Mouse (Mus musculus): ENCODE data around the gene Zdhhc8. TPM values are rescaled to one million over a fixed set of nuclear protein-coding genes. Genes with fewer than 3 reads are reported as not detected.

Gene Zdhhc8
- polyA plus RNA-seq (2016; fragmentation: Nextera tagmentation; extraction: Ambion mirVana), result 4.3 and 4.9 TPM in 2 replicates

DNA sequence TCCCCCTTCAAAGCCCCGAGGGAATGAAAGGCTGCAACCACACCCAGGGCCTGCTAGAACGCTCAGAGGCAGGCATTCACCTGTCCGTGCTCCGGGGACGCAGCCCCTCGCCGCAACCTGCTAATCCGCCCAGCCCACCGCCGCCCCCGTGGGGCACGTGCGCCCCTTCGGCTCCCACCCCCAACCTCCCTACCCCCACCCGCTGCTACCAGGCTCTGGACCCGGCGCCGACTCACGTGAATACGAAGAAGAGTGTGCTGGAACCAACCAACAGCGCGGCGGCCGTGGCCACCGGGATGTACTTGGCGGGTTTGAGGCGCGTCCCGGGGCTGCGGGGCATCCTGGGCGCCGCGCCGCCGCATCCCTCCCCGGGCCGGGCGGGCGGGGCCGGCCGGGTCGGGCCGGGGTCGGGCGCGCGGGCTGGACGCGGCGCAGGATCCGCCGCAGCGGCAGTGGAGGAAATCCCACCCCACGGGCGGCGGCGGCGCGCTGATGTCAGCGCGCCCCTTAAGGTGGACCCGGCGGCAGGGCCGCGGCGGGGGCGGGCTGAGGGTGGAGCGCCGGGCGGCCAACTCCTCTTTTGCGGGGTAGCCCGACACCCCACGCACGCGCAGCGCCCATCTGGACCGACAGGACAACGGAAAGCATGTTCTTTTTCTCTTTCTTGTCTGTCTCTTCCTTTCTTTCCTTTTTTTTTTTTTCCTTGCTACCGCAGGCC is at the start of gene Zdhhc8:
Zdhhc8 (minus strand) TSS at position 466 of the 718 bp plus-strand sequence.
- ATAC-seq, result peak; percentile 32; the same call in 1 of the 2 replicates
- Histone ChIP-seq H3K4me2 (peak within 1 kb of the TSS; percentile 80), H3K27me3 (replicated peaks) (peaks cover 36% of the 10 kb centered on the region), H3K9ac (peak within 1 kb of the TSS; percentile 71), H3K27ac (peak within 1 kb of the TSS; percentile 17), H3K9me3 (replicated peaks) (no peaks in the 10 kb centered on the region), H3K4me3 (peak within 1 kb of the TSS; percentile 65), H3K36me3 (peaks cover 21% of the 10 kb centered on the region), H3K4me1 (peaks cover 56% of the 10 kb centered on the region)
- WGBS (ENCODE audit: insufficient replicate concordance), result under 1% methylated on average over 78 of the region's 79 CpGs

DNA sequence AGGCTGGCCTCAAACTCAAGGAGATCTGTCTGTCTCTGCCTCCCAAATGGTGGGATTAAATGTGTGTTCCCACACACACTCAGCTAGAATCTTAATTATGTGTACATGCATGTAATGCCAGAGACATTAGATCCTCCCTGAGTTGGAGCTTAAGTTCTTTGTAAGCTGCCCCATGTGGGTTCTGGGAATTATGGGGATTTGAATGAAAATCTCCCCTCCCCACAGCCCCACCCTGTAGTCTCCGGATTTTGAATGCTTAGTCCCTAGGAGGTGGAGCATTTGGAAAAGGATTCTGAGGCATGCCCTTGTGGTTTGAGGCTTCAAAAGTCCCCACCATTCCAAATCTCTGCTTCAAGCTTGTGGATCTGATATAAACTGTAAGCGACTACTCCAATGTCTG is 40.2 kb upstream of the Zdhhc8 start:
- Histone ChIP-seq H3K9me3 (replicated peaks) (no peaks in the 10 kb centered on the region), H3K4me1 (no peaks in the 10 kb centered on the region), H3K27me3 (replicated peaks) (no peaks in the 10 kb centered on the region), H3K9ac (no peak overlapping the region), H3K4me3 (no peak overlapping the region), H3K4me2 (no peak overlapping the region), H3K27ac (no peak overlapping the region), H3K36me3 (peaks cover 99% of the 10 kb centered on the region)
- no peak for ATAC-seq
- whole genome bisulfite sequencing (ENCODE audit: insufficient replicate concordance), result 70% methylated on average over 2 of the region's 2 CpGs

DNA sequence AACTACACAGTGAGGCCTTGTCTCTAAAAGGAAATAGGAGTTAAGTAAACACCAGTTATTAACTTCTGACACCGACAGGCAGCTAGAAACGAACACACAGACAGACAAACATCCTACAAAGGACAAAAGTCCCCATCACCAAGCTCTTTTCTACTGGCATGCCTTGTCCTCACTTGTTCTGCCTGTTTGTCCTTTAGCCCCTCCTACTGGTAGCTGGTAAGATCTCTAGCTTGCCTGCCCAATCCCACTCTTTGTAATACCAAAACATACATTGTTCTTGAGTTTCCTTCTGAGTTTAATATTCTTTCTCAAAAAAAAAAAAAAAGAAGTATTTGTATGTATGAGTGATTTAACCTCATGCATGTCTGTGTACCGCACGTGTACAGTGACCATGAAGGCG is 33.2 kb upstream of the Zdhhc8 start:
- ATAC-seq, result no peak; the same call in 1 of the 2 replicates
- Histone ChIP-seq H3K9me3 (replicated peaks) (no peaks in the 10 kb centered on the region), H3K9ac (no peak overlapping the region), H3K27ac (no peak overlapping the region), H3K4me2 (no peak overlapping the region), H3K4me1 (no peaks in the 10 kb centered on the region), H3K27me3 (replicated peaks) (no peaks in the 10 kb centered on the region), H3K4me3 (no peak overlapping the region), H3K36me3 (peaks cover 97% of the 10 kb centered on the region)
- 88% methylated on average over 5 of the region's 5 CpGs for WGBS (ENCODE audit: insufficient replicate concordance)

- Histone ChIP-seq H3K9me3 (replicated peaks) (no peaks in the 10 kb centered on the region), H3K36me3 (peaks cover 96% of the 10 kb centered on the region), H3K4me2 (no peak overlapping the region), H3K27ac (no peak overlapping the region), H3K9ac (no peak overlapping the region), H3K27me3 (replicated peaks) (no peaks in the 10 kb centered on the region), H3K4me1 (no peaks in the 10 kb centered on the region), H3K4me3 (no peak overlapping the region)
- no peak for ATAC-seq
- WGBS (ENCODE audit: insufficient replicate concordance), result 79% methylated on average over 2 of the region's 2 CpGs
These were observed 30.1 kb upstream of the Zdhhc8 start for GRCm38 (mm10) chr16:18265024-18265423.

GRCm38 (mm10) chr16:18258221-18258620 is 23.3 kb upstream of the Zdhhc8 start, which contains the start of gene Gm49776:
TSS of gene Gm49776 (minus strand) at chr16:18258321.
- Histone ChIP-seq H3K27me3 (replicated peaks) (no peaks in the 10 kb centered on the region), H3K4me3 (no peak within 1 kb of the TSS), H3K36me3 (peaks cover 98% of the 10 kb centered on the region), H3K4me2 (no peak within 1 kb of the TSS), H3K9me3 (replicated peaks) (no peaks in the 10 kb centered on the region), H3K4me1 (no peaks in the 10 kb centered on the region), H3K9ac (no peak within 1 kb of the TSS), H3K27ac (no peak within 1 kb of the TSS)
- ATAC-seq, result no peak
- WGBS (ENCODE audit: insufficient replicate concordance), result 89% methylated on average over 2 of the region's 2 CpGs

DNA sequence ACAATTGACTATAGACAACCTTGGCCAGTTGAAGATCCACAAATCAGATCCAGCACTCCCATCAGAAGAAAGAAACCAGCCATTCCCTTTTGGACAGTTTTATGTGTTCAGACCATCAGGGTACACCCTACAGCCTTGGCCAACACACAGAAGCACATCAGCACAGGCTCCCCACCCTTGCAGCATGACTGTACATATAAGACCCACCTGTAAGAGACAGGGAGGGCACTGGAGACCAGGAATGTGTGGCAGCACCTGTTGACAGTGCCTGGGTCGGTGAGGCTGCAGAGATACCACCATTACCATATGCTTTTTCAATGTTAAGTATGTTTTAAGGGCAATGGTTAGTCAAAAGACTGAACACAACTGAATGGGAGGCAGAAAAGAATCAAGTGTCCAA is 18.9 kb upstream of the Zdhhc8 start:
- peaks cover 91% of the 10 kb centered on the region for H3K36me3 ChIP-seq
- no peak overlapping the region for H3K27ac ChIP-seq
- H3K4me2 ChIP-seq, result no peak overlapping the region
- peaks cover 29% of the 10 kb centered on the region for H3K4me1 ChIP-seq
- WGBS (ENCODE audit: insufficient replicate concordance), result 77% methylated on average over 1 of the region's 1 CpGs
- no peaks in the 10 kb centered on the region for H3K9me3 ChIP-seq (replicated peaks)
- ATAC-seq, result no peak
- H3K9ac ChIP-seq, result no peak overlapping the region
- no peaks in the 10 kb centered on the region for H3K27me3 ChIP-seq (replicated peaks)
- no peak overlapping the region for H3K4me3 ChIP-seq

DNA sequence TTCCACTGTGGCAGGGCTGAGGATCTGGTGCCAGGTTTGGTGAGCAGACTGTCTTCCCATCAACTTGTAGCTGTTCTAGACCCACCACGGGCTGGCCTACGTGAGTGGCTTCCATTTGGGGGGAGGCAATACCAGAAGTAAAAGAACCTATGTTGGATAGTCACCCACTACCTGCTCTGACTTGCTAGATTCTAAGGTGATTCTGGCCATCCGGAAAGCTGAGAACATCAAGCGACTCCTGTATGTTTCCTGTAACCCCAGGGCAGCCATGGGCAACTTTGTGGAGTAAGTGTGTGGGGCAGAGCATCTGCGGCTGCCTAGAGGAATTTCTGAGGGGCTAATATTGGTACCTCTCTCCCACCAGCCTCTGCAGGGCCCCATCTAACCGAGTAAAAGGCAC is 17.8 kb upstream of the Zdhhc8 start:
- WGBS (ENCODE audit: insufficient replicate concordance), result 75% methylated on average over 6 of the region's 6 CpGs
- Histone ChIP-seq H3K9ac (no peak overlapping the region), H3K27ac (no peak overlapping the region), H3K4me1 (peaks cover 29% of the 10 kb centered on the region), H3K9me3 (replicated peaks) (no peaks in the 10 kb centered on the region), H3K4me2 (no peak overlapping the region), H3K4me3 (no peak overlapping the region), H3K36me3 (peaks cover 80% of the 10 kb centered on the region), H3K27me3 (replicated peaks) (no peaks in the 10 kb centered on the region)
- ATAC-seq, result no peak

- H3K9ac ChIP-seq, result peak overlapping the region; percentile 95
- peaks cover 76% of the 10 kb centered on the region for H3K36me3 ChIP-seq
- peak overlapping the region; percentile 90; the same call in 1 of the 2 replicates for H3K27ac ChIP-seq
- no peak for ATAC-seq
- H3K27me3 ChIP-seq (replicated peaks), result no peaks in the 10 kb centered on the region
- 77% methylated on average over 10 of the region's 10 CpGs for WGBS (ENCODE audit: insufficient replicate concordance)
- peak overlapping the region; percentile 94 for H3K4me3 ChIP-seq
- H3K4me1 ChIP-seq, result peaks cover 45% of the 10 kb centered on the region
- no peaks in the 10 kb centered on the region for H3K9me3 ChIP-seq (replicated peaks)
- peak overlapping the region; percentile 92 for H3K4me2 ChIP-seq
These were observed 16.2 kb upstream of the Zdhhc8 start for GRCm38 (mm10) chr16:18250828-18251790.

GRCm38 (mm10) chr16:18250231-18250630 is 15.3 kb upstream of the Zdhhc8 start:
- H3K4me3 ChIP-seq, result peak overlapping the region; percentile 94
- H3K9ac ChIP-seq, result peak overlapping the region; percentile 95
- peaks cover 51% of the 10 kb centered on the region for H3K4me1 ChIP-seq
- no peaks in the 10 kb centered on the region for H3K27me3 ChIP-seq (replicated peaks)
- no peaks in the 10 kb centered on the region for H3K9me3 ChIP-seq (replicated peaks)
- peak overlapping the region; percentile 90 for H3K27ac ChIP-seq
- H3K4me2 ChIP-seq, result peak overlapping the region; percentile 92
- peaks cover 76% of the 10 kb centered on the region for H3K36me3 ChIP-seq
- ATAC-seq, result no peak
- WGBS (ENCODE audit: insufficient replicate concordance), result 57% methylated on average over 4 of the region's 4 CpGs

DNA sequence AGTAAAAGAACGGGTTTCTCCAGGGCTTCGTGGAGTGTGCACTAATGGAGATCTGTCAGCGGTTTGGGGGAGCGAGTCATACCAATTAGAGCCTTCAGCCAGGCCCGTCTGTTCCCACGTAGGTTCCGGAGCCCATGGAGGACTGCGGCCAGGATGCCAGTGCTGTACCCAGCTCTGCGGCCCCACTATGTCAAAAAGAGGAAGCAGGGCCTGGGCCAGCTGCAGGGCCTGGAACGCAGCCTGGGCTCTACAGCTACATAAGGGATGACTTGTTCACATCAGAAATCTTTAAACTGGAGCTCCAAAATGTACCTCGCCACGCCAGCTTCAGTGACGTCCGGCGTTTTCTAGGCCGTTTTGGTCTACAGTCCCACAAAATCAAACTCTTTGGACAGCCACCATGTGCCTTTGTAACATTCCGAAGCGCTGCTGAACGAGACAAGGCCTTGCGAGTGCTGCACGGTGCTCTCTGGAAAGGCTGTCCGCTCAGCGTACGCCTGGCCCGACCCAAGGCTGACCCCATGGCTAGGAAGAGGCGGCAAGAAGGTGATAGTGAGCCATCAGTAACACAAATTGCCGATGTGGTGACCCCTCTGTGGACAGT is 14.5 kb upstream of the Zdhhc8 start:
- peaks cover 76% of the 10 kb centered on the region for H3K36me3 ChIP-seq
- peaks cover 51% of the 10 kb centered on the region for H3K4me1 ChIP-seq
- ATAC-seq, result peak; percentile 10
- H3K27ac ChIP-seq, result peak overlapping the region; percentile 90
- H3K4me3 ChIP-seq, result peak overlapping the region; percentile 94
- H3K27me3 ChIP-seq (replicated peaks), result no peaks in the 10 kb centered on the region
- 3% methylated on average over 27 of the region's 27 CpGs for WGBS (ENCODE audit: insufficient replicate concordance)
- H3K9ac ChIP-seq, result peak overlapping the region; percentile 95
- H3K4me2 ChIP-seq, result peak overlapping the region; percentile 92
- no peaks in the 10 kb centered on the region for H3K9me3 ChIP-seq (replicated peaks)

- ATAC-seq, result peak; percentile 91
These were observed 13.8 kb upstream of the Zdhhc8 start, which contains the start of the genes Trmt2a and Ranbp1 for GRCm38 (mm10) chr16:18248433-18249363. TSS of gene Trmt2a (plus strand) at chr16:18248679. TSS of gene Ranbp1 (minus strand) at chr16:18248732.

More at GRCm38 (mm10) chr16:18248433-18249363, 13.8 kb upstream of the Zdhhc8 start, which contains the start of the genes Trmt2a and Ranbp1:
- Histone ChIP-seq H3K27me3 (replicated peaks) (no peaks in the 10 kb centered on the region), H3K9ac (peak within 1 kb of the TSS; percentile 95), H3K9me3 (replicated peaks) (no peaks in the 10 kb centered on the region), H3K4me1 (peaks cover 51% of the 10 kb centered on the region), H3K4me2 (peak within 1 kb of the TSS; percentile 92), H3K4me3 (peak within 1 kb of the TSS; percentile 94), H3K36me3 (peaks cover 76% of the 10 kb centered on the region), H3K27ac (peak within 1 kb of the TSS; percentile 90)
- under 1% methylated on average over 98 of the region's 102 CpGs for WGBS (ENCODE audit: insufficient replicate concordance)

Measured in liver, embryonic 12.5 days (tissue).